Mouse (Mus musculus) B cell, adult 2 months (primary cell): Measurements from ENCODE around the gene Unc5b.
"Not testable (repeated sequence)": the region's sequence is repeated elsewhere in the genome, so short reads cannot be mapped to it uniquely, and the experiment has no call there.

ENCODE experiments used
- DNase-seq, 2 experiments: peaks; one replicate each; pipeline ENCODE4 v3.0.0; 2022

The Unc5b gene

DNA sequence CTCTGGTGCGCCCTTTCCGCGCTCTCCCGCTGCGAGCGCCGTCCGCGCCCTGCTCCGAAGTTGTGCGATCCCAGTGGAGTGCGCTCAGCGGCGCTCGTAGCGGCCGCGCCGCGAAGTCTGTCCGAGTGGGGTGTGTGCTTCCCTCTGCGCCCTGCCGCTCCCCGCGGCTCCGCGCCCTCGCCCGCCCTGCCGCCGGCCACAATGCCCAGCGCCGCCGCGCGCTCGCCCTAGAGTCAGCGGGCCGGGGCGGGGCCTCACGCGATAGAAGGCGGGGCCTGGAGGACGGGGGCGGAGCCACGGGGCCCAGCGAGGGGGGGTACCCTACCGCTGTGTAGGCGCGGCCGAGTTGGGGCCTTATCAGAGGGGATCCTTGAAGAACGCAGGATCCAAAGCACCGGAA, at the start of gene Unc5b:
Unc5b (minus strand) TSS at position 203 of the 400 bp plus-strand sequence.
- peak; percentile 57 to 59 for DNase-seq

GRCm38 (mm10) chr10:60879817-60880216, 48.4 kb upstream of the Unc5b start:
- no peak for DNase-seq

- no peak for DNase-seq
These were observed 45.7 kb upstream of the Unc5b start for GRCm38 (mm10) chr10:60877075-60877474.

GRCm38 (mm10) chr10:60875011-60875410, 43.6 kb upstream of the Unc5b start:
- no peak for DNase-seq

GRCm38 (mm10) chr10:60863318-60863717, 31.9 kb upstream of the Unc5b start:
- no peak for DNase-seq

DNA sequence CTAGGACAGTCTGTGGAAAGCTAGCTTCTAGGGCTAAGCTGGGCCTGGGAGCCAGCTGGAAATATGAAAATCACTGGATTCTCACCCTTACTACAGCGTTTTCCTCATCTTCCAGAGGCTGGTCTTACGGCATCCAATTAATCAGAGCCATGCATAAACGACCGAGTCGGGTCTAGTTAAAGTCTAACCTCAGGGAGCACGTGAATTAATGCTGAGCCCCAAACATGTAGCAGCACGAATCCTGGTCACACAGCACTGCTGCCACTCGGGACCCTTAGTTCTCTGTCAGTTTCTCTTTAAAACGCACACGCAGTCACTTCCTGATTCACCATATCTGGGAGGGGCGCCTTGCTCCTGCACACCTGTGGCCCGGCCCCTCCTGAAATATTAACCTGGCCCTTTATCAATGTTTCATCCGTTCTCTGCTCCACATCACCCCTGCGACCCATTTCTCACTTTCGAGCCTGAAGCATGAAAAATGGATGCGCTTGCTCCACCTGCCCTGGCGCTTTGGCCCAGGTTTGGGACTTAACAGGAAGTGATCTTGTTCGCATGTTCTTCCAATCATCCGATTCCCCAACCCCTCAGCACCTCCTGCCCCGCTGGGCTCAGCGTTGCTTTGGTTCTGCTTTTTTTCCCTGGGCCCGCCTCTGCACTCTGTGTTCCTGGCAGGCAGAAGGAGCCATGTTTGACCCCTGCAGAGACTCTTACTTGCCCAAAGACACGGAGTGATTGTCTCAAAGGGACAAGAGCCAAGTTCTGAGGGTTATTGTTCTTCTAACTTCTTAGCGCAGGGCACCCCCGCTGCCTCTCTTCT, 31.3 kb upstream of the Unc5b start:
- DNase-seq: no peak

DNA sequence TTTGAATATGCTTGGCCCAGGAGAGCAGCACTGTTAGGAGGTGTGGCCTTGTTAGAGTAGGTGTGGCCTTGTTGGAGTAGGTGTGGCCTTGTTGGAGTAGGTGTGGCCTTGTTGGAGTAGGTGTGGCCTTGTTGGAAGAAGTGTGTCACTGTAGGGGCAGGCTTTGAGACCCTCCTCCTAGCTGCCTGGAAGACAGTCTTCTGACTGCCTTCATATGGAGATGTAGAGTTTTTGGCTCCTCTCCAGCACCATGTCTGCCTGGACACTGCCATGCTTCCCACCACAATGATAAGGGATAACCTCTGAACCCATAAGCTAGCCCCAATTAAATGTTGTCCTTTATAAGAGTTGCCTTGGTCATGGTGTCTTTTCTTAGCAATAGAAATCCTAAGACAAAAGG, 13.9 kb upstream of the Unc5b start:
- DNase-seq: not testable (repeated sequence)

DNA sequence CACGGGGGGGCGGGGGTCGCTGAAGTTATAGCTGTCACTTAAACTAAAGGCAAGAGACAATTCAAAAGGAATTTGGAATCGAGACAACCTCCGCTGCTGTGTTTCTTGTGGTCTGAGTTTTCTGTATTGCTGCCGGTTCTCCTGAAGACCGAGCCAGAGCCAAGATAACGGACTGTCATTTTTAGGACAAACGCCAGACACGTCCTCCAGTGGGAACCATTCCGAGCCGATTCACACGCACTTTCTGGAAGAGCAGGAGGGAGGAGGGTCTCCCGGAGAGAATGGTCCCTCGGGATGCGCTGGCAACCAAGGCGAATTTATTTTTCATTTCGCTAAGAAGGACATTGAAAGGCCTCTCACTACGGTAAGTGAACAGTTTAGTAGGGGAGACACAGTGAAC, 7.4 kb upstream of the Unc5b start:
- no peak for DNase-seq

GRCm38 (mm10) chr10:60834949-60835348, 3.6 kb upstream of the Unc5b start:
- DNase-seq: peak; percentile 70 to 72

GRCm38 (mm10) chr10:60832664-60833173, 1.3 kb upstream of the Unc5b start:
- DNase-seq: no peak

- no peak for DNase-seq
These were observed 628 bp downstream of the Unc5b start for GRCm38 (mm10) chr10:60830556-60831350.

DNA sequence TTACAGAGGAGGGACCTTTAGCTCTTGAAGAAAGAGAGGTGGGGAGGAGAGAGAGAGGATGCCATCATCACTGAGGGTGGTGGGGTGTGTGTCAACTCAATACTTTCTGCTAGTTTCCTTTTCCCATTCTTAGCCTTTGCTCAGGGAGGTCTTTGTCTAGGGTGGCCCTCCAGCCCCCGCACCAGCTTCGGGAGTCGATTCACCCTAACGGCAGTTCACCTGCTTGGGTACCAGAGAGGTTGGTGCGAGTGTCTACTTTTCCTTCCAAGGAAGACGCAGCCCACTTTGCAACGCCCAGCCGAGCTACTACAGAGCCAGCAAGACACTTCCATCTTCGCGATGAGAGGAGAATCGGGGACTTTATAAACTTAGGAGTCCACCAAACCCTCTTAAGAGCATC, 1.4 kb downstream of the Unc5b start:
- no peak for DNase-seq

GRCm38 (mm10) chr10:60829071-60829470, 2.3 kb downstream of the Unc5b start:
- no peak for DNase-seq

GRCm38 (mm10) chr10:60827901-60828670, 3.3 kb downstream of the Unc5b start:
- DNase-seq: no peak

DNA sequence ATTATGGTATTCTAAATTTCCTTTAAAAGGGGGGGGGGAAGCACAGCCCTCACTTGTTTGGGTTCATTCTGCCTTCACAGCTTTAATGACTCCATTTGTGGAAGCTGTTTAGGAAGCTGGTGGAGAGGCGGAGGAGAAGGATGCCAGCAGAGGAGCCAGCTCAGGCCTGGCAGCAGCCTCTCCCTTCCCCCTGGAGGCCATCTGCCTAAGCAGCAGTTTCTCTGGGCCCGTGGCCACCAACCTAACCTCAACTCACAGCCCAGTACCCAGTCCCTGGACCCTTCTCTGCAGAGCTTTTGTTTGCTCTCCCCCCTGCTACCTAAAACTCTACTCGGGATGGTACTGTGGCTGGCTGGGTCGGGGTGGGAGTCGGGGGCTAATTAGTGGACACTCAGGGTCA, 4.1 kb downstream of the Unc5b start:
- no peak for DNase-seq

- no peak for DNase-seq
These were observed 4.7 kb downstream of the Unc5b start for GRCm38 (mm10) chr10:60826461-60827237.

DNA sequence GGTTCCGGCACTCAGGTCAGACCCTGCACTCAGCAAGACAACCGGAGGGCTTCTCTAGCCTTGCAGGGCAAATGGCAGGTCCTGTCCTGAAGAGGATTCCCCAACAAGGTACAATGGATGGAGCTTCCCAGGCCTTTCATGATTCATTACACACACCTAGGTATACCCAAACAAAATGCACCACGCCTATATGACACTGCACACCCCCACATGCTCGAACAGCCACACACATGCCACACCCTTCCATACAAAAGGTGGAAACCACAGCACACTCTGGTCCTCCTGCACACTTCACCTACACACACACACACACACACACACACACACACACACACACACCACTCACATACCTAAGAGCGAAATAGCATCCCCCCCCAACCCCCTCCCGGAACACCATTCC, 5.4 kb downstream of the Unc5b start:
- DNase-seq: no peak

DNA sequence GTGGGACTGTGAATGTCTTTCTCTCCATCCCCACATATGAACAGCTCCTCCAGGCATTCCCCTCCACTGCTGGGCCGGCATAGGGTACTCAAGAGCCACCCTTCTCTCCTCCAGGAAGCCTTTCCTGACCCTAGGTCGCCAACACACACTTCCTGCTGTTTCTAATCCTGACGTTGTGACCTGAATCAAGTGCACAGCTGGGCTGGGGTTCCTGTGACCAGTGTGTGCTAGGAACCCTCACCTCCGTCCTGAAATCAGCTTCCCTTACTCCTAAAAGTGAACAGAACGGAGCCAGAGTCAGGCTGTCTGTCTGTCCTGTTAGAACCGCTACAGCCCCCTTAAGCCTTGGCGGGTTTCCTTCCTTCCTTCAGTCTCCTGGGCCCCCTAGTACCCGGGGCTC, 7.6 kb downstream of the Unc5b start:
- DNase-seq: no peak

GRCm38 (mm10) chr10:60822641-60823425, 8.5 kb downstream of the Unc5b start:
- no peak for DNase-seq

DNA sequence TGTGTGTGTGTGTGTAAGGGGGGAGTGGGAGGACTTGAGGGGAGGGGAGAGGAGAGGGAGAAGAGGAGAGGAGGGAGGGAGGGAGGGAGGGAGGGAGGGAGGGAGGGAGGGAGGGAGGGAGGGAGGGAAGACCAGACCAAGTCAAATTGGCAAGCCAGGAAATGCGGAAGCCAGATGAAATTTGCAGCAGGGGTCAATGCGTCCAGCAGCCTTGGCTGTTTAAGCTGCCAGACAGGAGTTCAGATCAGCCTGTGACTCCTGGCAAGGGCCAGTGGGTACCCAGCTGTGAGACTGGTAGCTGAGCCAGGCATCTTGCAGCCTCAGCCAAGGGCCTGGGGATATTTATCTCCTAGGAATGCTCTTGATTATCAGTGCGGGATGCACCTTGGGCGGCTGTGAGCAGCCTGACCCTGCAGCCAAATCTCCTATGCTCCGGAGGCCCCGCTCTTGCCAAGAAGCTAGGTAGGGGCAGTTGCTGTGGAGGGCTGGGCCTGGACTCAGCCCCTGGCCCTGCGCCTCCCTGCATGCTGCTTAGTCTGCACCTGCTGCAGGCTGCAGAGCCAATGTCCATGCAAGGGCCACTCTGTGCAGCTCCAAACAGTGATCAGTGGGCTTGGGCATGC, 9.5 kb downstream of the Unc5b start:
- no peak for DNase-seq

- DNase-seq: no peak
These were observed 10.1 kb downstream of the Unc5b start for GRCm38 (mm10) chr10:60821311-60821710.
